Mouse (Mus musculus) liver, embryonic 12.5 days (tissue): Measurements from ENCODE around the gene Cd2. TPM values are rescaled to one million over a fixed set of nuclear protein-coding genes. Genes with fewer than 3 reads are reported as not detected.

Experiments used
- ATAC-seq: fragments of 200-750 bp; cut with Nextera tagmentation; 2 replicates; pipeline ENCODE4 v1.8.0; 2017; ENCODE audit warnings: moderate number of reproducible peaks, mild to moderate bottlenecking, moderate library complexity
- H3K27ac ChIP-seq: fragments of 300-500 bp; sonication (generic); 2 replicates; pipeline ENCODE4 v1.5.1; 2016; ENCODE audit warnings: mild to moderate bottlenecking
- H3K27me3 ChIP-seq: fragments of 300-500 bp; sonication (generic); replicated peaks from 2 replicates; pipeline ENCODE4 v1.6.1; 2016; ENCODE audit warnings: mild to moderate bottlenecking, moderate library complexity
- H3K36me3 ChIP-seq: fragments of 300-500 bp; sonication (generic); 2 replicates; pipeline ENCODE4 v1.6.1; 2016; ENCODE audit warnings: mild to moderate bottlenecking, moderate library complexity
- H3K4me1 ChIP-seq: fragments of 300-500 bp; sonication (generic); 2 replicates; pipeline ENCODE4 v1.6.1; 2016
- H3K4me2 ChIP-seq: fragments of 300-500 bp; sonication (generic); 2 replicates; pipeline ENCODE4 v1.6.1; 2016; ENCODE audit warnings: mild to moderate bottlenecking, moderate library complexity
- H3K4me3 ChIP-seq: fragments of 300-500 bp; sonication (generic); 2 replicates; pipeline ENCODE4 v1.5.1; 2016; ENCODE audit warnings: mild to moderate bottlenecking, moderate library complexity
- H3K9ac ChIP-seq: fragments of 300-500 bp; sonication (generic); 2 replicates; pipeline ENCODE4 v1.6.1; 2016; ENCODE audit warnings: mild to moderate bottlenecking, moderate library complexity
- H3K9me3 ChIP-seq: fragments of 300-500 bp; sonication (generic); replicated peaks from 2 replicates; pipeline ENCODE4 v1.6.1; 2016; ENCODE audit warnings: mild to moderate bottlenecking, moderate library complexity
- WGBS: fragments of 180-500 bp; shearing (Covaris S2); methylation state at CpG from one replicate; pipeline ENCODE4 v1.1.7; 2016; ENCODE audit not compliant: insufficient replicate concordance; 5-methylcytosine and 5-hydroxymethylcytosine counted together
- polyA plus RNA-seq: library from polyadenylated mRNA; unstranded; fragments of >200 nt; fragmentation: Nextera tagmentation; extraction: Ambion mirVana; gene quantifications from 2 replicates; pipeline ENCODE4 v1.2.1, GENCODE M21; 2016

Gene Cd2
- polyA plus RNA-seq, 1 experiment from 2014 or later: not detected

DNA sequence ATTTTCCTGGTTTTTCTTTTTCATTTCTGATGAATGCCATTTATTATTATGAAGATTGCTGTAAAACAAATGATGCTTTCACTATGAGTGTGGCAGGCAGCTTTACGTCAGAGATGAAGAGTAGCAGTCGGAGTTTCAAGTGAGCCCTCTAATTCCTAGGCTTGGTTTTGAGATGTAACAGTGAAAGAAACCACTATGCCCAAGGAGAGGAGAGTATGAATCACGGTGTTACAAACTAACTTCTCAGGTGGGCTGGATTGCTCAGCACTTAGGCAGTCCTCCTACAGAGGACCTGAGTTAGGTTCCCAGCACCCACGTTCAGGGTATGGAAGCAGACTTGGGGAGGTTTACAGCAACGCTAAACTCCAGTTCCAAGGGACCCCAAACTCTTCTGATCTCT lies 52.4 kb downstream of the Cd2 start:
- Histone ChIP-seq H3K4me3 (no peak overlapping the region), H3K9me3 (no peaks in the 10 kb centered on the region), H3K4me2 (no peak overlapping the region), H3K9ac (no peak overlapping the region), H3K27me3 (no peaks in the 10 kb centered on the region), H3K4me1 (no peaks in the 10 kb centered on the region), H3K27ac (no peak overlapping the region), H3K36me3 (no peaks in the 10 kb centered on the region)
- ATAC-seq: no peak
- 70% methylated on average over 5 of the region's 5 CpGs for WGBS

DNA sequence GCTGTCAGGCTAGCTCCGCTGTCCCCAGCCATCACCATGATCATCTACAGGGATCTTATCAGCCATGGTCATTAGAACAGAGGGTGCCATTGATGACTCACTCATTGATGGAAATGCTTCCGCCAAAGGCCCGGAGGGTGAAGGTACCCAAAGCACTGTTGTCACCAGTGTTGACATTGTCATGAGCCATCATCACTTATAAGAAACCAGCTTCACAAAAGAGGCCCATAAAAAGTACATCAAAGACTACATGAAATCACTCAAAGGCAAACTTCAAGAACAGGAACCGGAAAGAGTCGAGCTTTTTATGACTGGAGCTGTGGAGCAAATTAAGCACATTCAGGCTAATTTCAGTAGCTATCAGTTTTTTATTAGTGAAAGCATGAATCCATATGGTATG lies 54.3 kb downstream of the Cd2 start:
- Histone ChIP-seq H3K9ac (no peak overlapping the region), H3K9me3 (no peaks in the 10 kb centered on the region), H3K4me1 (no peaks in the 10 kb centered on the region), H3K36me3 (no peaks in the 10 kb centered on the region), H3K27ac (no peak overlapping the region), H3K4me2 (no peak overlapping the region), H3K4me3 (no peak overlapping the region), H3K27me3 (no peaks in the 10 kb centered on the region)
- 82% methylated on average over 5 of the region's 5 CpGs for WGBS
- no peak for ATAC-seq

DNA sequence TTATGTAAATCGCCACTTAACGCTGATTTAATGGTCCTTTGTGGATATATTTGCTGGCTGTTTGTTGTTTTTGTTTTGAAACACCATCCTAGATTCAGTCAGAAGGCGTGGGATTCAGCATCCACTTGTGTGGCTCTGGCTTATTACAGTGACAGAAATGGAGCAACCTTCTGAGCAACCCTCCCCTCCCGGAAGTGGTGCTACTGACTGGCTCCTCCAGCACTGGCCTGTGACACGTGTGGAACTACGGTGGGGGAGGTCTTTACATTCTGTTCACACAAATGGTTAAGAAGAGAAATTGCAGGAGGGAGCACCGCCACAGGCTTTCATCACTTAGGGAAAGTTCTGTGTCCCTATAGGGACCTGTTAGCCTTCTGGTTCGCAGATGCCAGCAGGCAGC lies 55.2 kb downstream of the Cd2 start:
- Histone ChIP-seq H3K9ac (no peak overlapping the region), H3K4me3 (no peak overlapping the region), H3K27me3 (no peaks in the 10 kb centered on the region), H3K9me3 (no peaks in the 10 kb centered on the region), H3K4me2 (no peak overlapping the region), H3K4me1 (no peaks in the 10 kb centered on the region), H3K36me3 (no peaks in the 10 kb centered on the region), H3K27ac (no peak overlapping the region)
- WGBS: 44% methylated on average over 8 of the region's 8 CpGs
- no peak for ATAC-seq

DNA sequence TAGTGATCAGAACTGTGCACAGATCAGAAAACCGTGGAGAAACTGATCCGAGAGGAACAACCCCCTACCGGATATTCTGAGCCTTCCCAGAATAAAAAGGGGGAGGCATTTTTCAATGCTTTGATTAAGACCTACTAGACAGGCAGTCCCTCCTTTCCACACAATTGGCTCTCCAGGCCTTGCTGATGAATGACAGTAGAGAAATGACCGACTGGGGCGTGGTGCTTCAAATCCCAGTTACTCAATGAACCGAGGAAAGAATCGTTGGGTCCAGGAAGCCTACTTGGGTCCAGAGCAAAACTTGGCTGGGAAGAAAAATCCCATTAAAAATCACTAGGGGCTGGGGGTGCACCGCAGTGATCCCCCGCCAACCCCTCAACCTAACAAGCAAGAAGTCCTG lies 57.5 kb downstream of the Cd2 start:
- Histone ChIP-seq H3K4me1 (no peaks in the 10 kb centered on the region), H3K9me3 (no peaks in the 10 kb centered on the region), H3K27ac (no peak overlapping the region), H3K9ac (no peak overlapping the region), H3K36me3 (no peaks in the 10 kb centered on the region), H3K4me3 (no peak overlapping the region), H3K27me3 (no peaks in the 10 kb centered on the region), H3K4me2 (no peak overlapping the region)
- 79% methylated on average over 9 of the region's 9 CpGs for WGBS
- ATAC-seq: no peak

DNA sequence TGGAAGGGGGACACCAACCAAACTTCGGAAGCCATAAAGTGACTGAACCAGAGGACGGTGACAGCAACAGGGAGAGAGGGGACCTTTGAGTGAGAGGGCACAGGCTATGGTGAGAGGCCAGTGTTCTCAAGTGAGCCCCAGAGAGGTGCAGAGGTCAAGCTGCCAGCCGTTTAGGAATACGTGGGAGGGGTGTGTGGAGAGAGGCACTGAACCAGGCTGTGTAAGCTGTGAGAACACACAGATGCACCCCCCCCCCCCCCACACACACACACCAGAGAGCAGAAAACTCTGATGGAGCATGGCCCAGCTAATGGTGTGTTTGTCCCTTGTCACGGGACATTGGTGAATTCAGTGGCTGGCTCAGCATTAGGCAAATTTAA lies 58.2 kb downstream of the Cd2 start:
- Histone ChIP-seq H3K27ac (no peak overlapping the region), H3K4me2 (no peak overlapping the region), H3K4me1 (no peaks in the 10 kb centered on the region), H3K9ac (no peak overlapping the region), H3K4me3 (no peak overlapping the region), H3K27me3 (no peaks in the 10 kb centered on the region), H3K9me3 (no peaks in the 10 kb centered on the region), H3K36me3 (no peaks in the 10 kb centered on the region)
- WGBS: 66% methylated on average over 5 of the region's 5 CpGs
- ATAC-seq: no peak

DNA sequence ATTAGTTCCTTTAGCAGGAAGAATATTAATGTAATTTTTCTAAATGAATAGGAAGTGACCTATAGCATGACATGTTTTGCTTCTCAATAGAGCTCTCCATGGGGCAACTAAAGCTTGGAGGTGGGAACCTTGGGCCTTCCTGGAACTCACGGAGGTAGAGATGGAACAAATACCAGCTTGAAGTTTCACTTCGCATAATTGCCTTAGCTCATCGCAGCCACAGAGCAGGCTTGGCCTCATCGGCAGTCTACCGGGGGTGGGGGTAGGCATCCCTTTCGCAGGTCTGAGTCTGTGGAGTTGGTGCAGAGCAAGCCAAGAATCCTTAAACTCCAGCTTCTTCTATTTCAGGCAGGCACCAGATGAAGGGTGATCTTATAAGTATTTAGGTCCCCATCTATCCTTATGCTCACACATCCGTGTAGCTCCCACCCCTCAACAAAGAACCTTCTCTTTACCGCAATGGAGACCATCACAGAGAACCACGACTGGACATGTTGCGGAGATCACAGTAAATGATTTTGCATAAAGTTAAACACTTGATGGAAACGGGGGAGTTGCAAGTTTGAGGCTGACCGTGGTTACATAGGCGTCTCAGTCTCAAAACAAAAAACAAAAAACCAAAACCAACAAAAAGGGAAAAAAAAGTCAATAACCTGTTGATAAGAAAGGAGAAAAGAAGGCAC lies 58.7 kb downstream of the Cd2 start:
- H3K27me3 ChIP-seq: no peaks in the 10 kb centered on the region
- no peaks in the 10 kb centered on the region for H3K4me1 ChIP-seq
- H3K4me2 ChIP-seq: no peak overlapping the region
- 70% methylated on average over 13 of the region's 13 CpGs for WGBS
- H3K4me3 ChIP-seq: no peak overlapping the region
- no peak overlapping the region for H3K9ac ChIP-seq
- H3K9me3 ChIP-seq: no peaks in the 10 kb centered on the region
- no peak overlapping the region for H3K27ac ChIP-seq
- H3K36me3 ChIP-seq: no peaks in the 10 kb centered on the region
- no peak for ATAC-seq

DNA sequence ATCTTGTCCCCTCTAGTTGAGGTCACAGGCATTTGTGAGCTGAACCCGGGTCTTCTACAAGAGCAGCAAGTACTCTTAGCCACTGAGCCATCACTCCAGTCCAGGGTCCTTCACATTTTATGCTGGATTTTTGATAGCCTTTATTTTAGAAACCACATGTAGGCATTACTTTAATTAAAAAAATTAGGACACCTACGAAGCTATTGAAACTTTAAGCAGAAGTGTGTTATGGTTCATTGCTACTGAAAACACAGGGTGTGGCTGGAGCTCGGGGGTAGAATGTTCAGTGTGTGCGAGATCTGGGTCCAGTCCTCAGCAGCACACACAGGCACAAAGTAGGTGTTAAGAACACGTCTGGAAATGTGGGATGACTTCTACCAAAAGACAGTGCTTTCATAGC lies 59.7 kb downstream of the Cd2 start:
- no peak overlapping the region for H3K4me3 ChIP-seq
- H3K4me2 ChIP-seq: no peak overlapping the region
- 63% methylated on average over 5 of the region's 5 CpGs for WGBS
- H3K9me3 ChIP-seq: no peaks in the 10 kb centered on the region
- no peak for ATAC-seq
- H3K27me3 ChIP-seq: no peaks in the 10 kb centered on the region
- H3K9ac ChIP-seq: no peak overlapping the region
- H3K4me1 ChIP-seq: no peaks in the 10 kb centered on the region
- H3K27ac ChIP-seq: no peak overlapping the region
- no peaks in the 10 kb centered on the region for H3K36me3 ChIP-seq

Other genes starting within 250 kb of the Cd2 start
- gene Ptgfrn, start 177.7 kb downstream of the Cd2 start, polyA plus RNA-seq: 0.68 and 0.78 TPM in 2 replicates
- 10.3 and 10.7 TPM in 2 replicates for gene Igsf3, start 89.1 kb upstream of the Cd2 start, polyA plus RNA-seq